Mouse (Mus musculus) C2C12 (cell line): ENCODE data around the gene Arglu1.

ENCODE experiments used
- CTCF ChIP-seq: IDR thresholded peaks from one replicate; pipeline ENCODE4 v1.5.1; 2011; ENCODE audit not compliant: control insufficient read depth, insufficient read depth, insufficient read length
- FOSL1 ChIP-seq: IDR thresholded peaks from one replicate; pipeline ENCODE4 v1.8.0; 2011; ENCODE audit warnings: mild to moderate bottlenecking, low read length; ENCODE audit not compliant: poor library complexity, insufficient read depth, severe bottlenecking
- MAX ChIP-seq: IDR thresholded peaks from one replicate; pipeline ENCODE4 v1.6.1; 2011; ENCODE audit warnings: mild to moderate bottlenecking, control low read depth
- MYOD1 ChIP-seq: IDR thresholded peaks from one replicate; pipeline ENCODE4 v1.6.1; 2011; ENCODE audit warnings: low read depth; ENCODE audit not compliant: control insufficient read depth, insufficient read length
- MYOG ChIP-seq: IDR thresholded peaks from one replicate; pipeline ENCODE4 v1.6.1; 2011; ENCODE audit not compliant: control insufficient read depth, insufficient read length; ENCODE audit errors: extremely low read depth
- USF1 ChIP-seq: IDR thresholded peaks from one replicate; pipeline ENCODE4 v1.6.1; 2011; ENCODE audit warnings: low read depth, mild to moderate bottlenecking, control low read depth, moderate library complexity

DNA sequence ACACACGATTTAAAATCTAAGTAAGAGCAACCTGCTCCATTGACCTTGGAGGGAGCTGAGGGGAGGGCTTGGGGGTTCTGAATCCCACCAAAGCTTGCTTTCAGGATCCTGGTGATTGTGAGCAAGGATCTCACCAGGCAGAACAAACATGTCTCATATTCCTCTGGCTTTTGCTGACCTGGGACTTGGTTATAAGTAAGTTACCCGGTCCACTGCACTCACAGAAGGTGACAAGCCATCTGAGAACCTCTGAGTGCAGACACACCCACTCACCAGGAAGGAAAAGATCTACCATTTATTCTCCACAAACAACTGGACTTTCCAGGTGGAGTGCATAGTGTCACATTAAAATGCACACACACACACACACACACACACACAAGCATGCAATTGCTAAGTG, 13.3 kb upstream of the Arglu1 start:
- TF ChIP-seq CTCF (no peak), FOSL1 (no peak), MAX (no peak), USF1 (no peak), MYOD1 (no peak), MYOG (no peak)
